Mouse (Mus musculus) lung, postnatal 4 days (tissue): ENCODE results near the gene Olfr1357.
A peak's percentile ranks its signal among the peaks of the same experiment; 100 is the strongest.
"Not testable (repeated sequence)": the region's sequence is repeated elsewhere in the genome, so short reads cannot be mapped to it uniquely, and the experiment has no call there.

Experiments
- DNase-seq, 2 experiments: peaks; one replicate each; pipeline ENCODE4 v3.0.0; 2021

Olfr1357 gene

DNA sequence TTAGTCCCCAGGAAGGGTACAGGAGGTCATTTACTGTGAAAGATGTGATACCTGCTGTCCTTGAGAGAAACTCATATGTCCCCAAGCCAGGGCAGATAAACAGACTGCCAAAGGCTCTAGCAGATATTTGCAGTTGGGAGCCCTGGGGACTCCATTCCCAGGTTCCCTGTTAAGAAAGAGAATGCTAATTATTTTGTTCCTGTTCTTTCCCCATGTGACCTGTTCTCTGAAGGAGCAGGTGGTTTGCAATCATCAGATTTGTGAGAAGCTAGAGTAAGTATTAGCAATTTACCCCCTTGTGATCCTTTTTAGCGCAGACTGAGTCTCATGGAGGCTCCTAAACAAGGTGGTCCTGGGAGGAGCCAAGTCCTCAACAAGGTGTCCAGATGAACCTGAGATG lies at the start of gene Olfr1357:
TSS of gene Olfr1357 (minus strand) at position 101 of the 400 bp plus-strand sequence.
- DNase-seq: no peak

- not testable (repeated sequence) for DNase-seq
Measured at GRCm38 (mm10) chr10:78666696-78667095, 48.8 kb upstream of the Olfr1357 start.

- no peak for DNase-seq
Measured at GRCm38 (mm10) chr10:78664546-78664945, 46.7 kb upstream of the Olfr1357 start.

DNA sequence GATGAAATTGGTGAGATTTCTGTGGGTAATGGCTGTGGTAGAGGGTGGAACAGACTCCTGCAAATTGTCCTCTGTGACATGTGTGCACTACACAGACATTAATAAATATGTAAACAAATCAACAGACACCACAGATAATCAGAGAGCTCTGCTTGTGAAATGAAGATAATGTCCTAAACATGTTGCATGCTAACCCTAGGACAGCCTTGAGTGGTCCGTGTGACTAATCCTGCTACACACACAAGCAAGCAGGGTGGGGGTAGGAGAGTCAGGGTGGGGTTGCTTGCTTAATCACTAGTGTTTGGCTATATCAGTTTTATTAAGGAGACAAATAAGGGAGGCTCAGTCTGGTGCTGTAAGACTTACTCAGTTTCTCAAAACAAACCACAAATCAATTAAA lies 43.3 kb upstream of the Olfr1357 start:
- DNase-seq: no peak

- peak in 1 of 2 experiments; percentile 28 for DNase-seq
Measured at GRCm38 (mm10) chr10:78632311-78632710, 14.4 kb upstream of the Olfr1357 start.

DNA sequence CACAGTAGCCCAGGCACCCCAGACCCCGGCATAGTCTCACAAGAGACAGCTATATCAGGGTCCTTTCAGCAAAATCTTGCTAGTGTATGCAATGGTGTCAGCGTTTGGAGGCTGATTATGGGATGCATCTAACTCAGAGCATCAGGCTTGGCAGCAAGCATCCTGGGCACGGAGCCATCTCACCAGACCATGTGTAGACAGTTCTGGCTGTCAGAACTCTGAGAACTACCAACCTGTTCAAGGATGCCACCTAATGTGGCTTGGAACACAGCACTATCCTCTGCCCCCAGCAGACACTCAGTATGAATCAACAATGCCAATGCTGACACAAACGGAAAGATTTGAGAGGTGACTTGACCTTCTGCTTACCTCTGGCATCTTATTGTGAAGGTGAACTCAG lies 12.3 kb upstream of the Olfr1357 start:
- DNase-seq: no peak

DNA sequence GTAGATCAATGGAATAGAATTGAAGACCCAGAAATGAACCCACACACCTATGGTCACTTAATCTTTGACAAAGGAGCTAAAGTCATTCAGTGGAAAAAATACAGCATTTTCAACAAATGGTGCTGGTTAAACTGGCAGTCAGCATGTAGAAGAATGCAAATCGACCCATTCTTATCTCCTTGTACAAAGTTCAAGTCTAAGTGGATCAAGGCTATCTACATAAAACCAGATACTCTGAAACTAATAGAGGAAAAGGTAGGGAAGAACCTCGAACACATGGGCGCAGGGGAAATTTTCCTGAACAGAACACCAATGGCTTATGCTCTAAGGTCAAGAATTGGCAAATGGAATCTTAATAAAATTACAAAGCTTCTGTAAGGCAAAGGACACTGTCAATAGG lies 5.3 kb upstream of the Olfr1357 start:
- DNase-seq: not testable (repeated sequence)

DNA sequence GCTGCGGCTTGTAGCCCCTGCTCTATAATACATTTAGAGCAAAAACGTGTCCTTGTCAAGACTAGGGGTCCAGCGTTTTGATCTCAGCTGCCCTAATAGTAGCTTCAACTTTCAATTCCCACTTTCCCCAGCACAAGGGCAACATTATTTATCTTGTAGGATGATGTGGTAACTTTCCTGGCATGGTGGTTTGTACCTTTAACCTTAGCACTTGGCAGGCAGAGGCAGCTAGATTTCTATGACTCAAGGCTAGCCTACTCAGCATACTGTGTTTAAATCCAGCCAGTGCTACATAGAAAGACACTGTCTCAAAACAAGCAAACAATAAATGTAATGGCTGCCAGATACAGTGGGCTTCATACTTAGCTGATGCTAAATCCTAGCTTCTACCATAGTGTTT lies 10.3 kb downstream of the Olfr1357 start:
- DNase-seq: no peak

DNA sequence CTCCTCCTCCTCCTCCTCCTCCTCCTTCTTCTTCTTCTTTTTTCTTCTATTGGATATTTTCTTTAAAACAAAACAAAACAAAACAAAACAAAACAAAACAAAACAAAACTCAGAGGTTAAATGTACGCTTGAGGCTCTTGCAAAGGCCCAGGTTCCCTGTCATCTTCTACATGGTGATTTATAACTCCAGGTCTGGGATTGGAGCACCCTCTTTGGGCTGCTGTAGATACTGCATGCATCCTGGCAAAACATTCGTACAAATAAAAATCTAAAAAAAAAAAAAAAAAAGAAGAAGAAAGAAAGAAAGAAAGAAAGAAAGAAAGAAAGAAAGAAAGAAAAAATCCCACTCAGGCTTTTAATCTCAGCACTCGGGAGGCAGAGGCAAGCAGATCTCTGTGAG lies 12.8 kb downstream of the Olfr1357 start:
- peak in 1 of 2 experiments; percentile 58 for DNase-seq

- no peak for DNase-seq
Measured at GRCm38 (mm10) chr10:78599865-78600264, 18.0 kb downstream of the Olfr1357 start.

DNA sequence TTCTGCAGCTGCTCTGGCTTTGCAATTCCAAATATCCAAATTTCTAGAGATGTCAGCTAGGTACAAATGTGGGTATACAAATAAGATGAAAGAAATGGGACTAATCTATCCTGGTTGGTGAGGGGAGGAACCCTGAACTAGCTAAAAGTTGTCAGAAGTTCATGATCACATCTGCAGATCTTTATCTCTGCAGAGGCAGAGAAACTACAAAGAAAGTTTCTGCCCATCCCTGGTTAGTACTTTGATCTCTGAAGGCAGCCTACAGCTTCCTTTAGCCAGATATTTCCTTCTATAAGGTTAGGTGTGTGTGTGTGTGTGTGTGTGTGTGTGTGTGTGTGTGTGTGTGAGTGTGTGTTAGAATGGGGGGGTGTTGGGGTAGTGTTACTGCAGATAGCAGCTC lies 23.3 kb downstream of the Olfr1357 start:
- no peak for DNase-seq

DNA sequence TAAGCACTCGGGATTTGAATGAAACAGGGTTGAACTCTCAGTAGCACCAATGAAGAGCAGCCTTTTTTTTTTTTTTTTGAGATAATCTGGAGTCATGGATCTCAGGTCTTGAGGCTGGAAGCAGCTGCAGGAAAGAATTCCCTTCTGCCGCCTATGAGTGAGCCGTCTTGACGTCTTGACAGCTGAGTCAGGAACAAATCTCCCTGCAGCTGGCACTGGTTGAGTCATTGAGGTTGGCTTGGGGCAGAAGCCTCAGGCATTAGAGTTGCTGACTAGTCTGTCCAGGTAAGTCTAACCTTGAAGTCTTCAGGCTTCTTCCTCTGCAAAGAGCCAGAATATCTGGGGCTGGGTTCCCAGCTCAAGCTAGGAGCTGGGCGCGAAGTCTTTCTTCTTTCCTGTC lies 23.7 kb downstream of the Olfr1357 start:
- no peak for DNase-seq

GRCm38 (mm10) chr10:78593736-78594135 lies 24.1 kb downstream of the Olfr1357 start:
- DNase-seq: no peak

DNA sequence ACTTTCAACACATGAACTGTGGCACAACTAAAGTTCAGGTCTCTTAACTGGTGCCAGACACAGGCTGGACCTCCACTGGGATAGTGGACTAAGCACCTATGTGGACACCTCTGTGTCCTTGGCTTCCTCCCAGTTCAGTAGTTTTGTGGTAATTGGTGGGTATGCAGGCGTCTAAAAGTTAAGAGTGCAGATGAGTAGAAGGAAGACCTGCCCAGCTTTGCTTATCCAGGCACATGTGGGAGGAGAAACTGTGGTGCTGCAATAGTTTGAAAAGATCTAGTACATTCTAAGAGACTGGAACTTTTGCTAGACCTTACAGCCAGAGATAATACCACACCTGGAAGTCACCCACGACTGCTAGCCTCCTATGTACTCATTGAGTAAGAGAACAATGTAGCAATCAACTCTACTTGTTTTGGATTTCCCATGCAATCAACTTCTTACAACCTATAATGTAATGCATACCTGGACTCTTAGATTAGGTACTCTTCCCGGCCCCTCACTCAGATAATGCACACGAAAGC lies 25.0 kb downstream of the Olfr1357 start:
- no peak for DNase-seq

DNA sequence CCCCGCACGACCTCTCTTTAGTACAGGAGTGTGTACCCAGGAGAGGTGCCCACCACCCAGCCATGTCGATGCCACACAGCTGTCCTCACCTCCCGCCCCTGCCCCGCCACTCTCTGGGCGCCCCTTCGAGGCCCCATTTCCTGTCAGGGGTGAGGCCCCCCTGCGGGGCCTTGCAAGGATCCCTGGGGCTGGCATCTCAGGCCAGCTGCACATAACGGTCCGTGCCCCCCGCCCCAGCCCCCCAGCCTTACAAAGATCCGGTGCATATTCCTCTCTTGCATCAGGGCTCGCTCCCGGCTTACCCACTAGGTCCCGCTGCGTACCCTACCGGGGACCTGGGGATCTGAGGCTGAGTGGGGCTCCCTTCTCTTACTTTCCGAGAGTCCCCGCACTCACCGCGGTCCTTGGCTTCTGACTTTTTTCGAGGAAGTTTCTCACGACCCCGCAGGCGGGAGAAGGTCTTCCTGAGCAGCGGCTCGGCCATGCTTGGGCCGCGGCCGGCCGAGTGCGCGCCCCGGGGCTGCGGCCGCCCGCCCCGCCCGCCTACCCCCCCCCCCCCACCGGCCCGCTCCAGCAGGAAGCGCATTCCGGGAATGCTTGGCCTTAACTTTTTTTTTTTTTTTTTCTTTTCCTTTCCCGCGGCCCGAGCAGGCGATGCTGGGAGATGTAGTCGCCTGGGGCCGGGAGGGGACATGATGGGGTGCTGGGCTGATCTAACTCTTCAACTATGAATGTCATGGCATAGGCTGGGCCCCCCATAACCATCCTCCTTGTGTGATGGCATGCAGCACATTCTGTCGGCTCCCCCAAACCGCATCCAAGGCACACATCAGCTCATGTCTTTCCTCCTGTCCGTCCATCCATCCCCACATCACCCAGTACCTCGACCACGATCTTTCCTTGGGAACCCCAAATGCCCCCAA lies 26.2 kb downstream of the Olfr1357 start, which contains the start of gene Syde1:
TSS of gene Syde1 (minus strand) at position 559 of the 923 bp plus-strand sequence.
- DNase-seq: peak; percentile 69 to 77

DNA sequence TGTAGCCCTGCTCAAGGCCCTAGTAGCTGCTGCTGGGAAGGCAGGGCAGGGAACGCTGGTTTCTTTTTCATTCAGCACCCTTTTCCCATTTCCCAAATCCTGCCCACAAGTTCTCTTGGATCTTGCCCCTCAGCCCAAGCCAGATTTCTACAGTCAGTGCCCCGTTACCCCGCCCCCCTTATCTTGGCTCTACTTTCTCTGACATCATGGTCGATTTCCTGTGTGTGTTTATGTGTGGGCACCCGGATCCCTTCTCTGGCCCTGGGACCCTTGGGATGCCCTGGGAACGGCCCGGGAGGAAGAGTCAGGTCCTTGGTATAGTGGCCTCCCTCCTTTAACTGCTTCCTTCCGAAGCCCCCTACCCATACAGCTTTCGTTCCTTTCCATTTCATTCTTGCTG lies 27.1 kb downstream of the Olfr1357 start:
- DNase-seq: peak; percentile 72

GRCm38 (mm10) chr10:78589901-78590300 lies 28.0 kb downstream of the Olfr1357 start:
- no peak for DNase-seq

GRCm38 (mm10) chr10:78589291-78589690 lies 28.6 kb downstream of the Olfr1357 start:
- DNase-seq: no peak

- no peak for DNase-seq
Measured at GRCm38 (mm10) chr10:78586026-78586425, 31.8 kb downstream of the Olfr1357 start.

GRCm38 (mm10) chr10:78585606-78586005 lies 32.3 kb downstream of the Olfr1357 start:
- no peak for DNase-seq

GRCm38 (mm10) chr10:78584996-78585395 lies 32.9 kb downstream of the Olfr1357 start:
- DNase-seq: no peak

- no peak for DNase-seq
Measured at GRCm38 (mm10) chr10:78583939-78584338, 33.9 kb downstream of the Olfr1357 start.

DNA sequence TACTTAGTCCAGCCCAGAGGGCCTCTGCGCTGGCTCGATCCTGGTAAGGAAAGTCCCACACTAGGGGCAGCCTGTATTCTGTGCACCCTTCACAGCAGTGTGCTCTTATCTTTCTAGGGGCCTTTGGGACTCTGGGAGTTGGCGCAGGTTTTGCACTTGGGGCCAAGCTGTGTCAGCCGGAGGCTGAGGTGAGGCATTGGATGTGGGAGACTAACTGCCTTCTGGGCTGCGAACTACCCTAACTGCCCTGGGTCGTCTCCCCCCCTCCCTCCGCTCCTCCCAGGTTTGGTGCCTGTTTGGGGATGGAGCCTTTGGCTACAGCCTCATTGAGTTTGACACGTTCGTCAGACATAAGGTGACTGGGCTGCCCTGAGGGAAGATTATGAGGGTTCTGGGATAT lies 34.5 kb downstream of the Olfr1357 start:
- DNase-seq: no peak

DNA sequence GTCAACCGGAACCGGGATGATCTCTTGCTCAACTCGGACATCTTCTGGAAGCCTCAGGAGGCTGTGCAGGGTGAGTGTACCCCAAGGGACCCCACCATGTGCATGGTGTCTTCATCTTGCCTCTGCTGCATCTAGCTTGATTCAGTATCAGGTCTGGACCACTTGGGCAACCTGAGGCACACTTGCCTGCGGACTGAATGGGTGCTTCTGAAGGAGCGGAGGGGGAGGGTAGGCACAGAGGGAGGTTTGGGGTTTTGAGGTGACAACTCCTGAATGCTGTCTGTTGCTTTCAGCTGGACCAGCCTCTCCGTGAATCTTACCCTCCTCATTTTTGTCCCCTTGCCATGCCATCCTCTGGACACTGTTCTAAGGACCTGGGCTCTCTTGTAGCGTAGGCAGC lies 36.8 kb downstream of the Olfr1357 start:
- DNase-seq: no peak
